Mouse (Mus musculus): ENCODE measurements around the gene Spg21. TPM values are rescaled to one million over a fixed set of nuclear protein-coding genes. Genes with fewer than 3 reads are reported as not detected.

Spg21 gene
- polyA plus RNA-seq, 1 experiment from 2014 or later: 93.8 TPM

- no peaks in the 10 kb centered on the region for H3K36me3 ChIP-seq (replicated peaks)
- no peak overlapping the region for H3K4me3 ChIP-seq
- no peak for DNase-seq (ENCODE audit: extremely low spot score, low spot score)
- H3K4me1 ChIP-seq: no peaks in the 10 kb centered on the region
- 54% methylated on average over 8 of the region's 8 CpGs for WGBS
- no peak overlapping the region for H3K27ac ChIP-seq
- H3K9me3 ChIP-seq: no peaks in the 10 kb centered on the region; the same call in 1 of the 2 replicates
- H3K27me3 ChIP-seq (ENCODE audit: poor library complexity, severe bottlenecking): no peaks in the 10 kb centered on the region
Measured at GRCm38 (mm10) chr9:65529659-65530058, 68.9 kb downstream of the Spg21 start.

- Histone ChIP-seq H3K27me3 (ENCODE audit: poor library complexity, severe bottlenecking) (no peaks in the 10 kb centered on the region), H3K36me3 (replicated peaks) (no peaks in the 10 kb centered on the region), H3K9me3 (no peaks in the 10 kb centered on the region; the same call in 1 of the 2 replicates), H3K27ac (peak overlapping the region; percentile 40; the same call in 1 of the 2 replicates), H3K4me1 (no peaks in the 10 kb centered on the region), H3K4me3 (no peak overlapping the region)
- 83% methylated on average over 5 of the region's 5 CpGs for WGBS
- DNase-seq (ENCODE audit: extremely low spot score, low spot score): no peak
Measured at GRCm38 (mm10) chr9:65531283-65531682, 70.5 kb downstream of the Spg21 start.

GRCm38 (mm10) chr9:65532986-65533385 lies 72.2 kb downstream of the Spg21 start:
- 91% methylated on average over 8 of the region's 8 CpGs for WGBS
- H3K9me3 ChIP-seq: no peaks in the 10 kb centered on the region; the same call in 1 of the 2 replicates
- H3K4me3 ChIP-seq: no peak overlapping the region
- H3K27me3 ChIP-seq (ENCODE audit: poor library complexity, severe bottlenecking): no peaks in the 10 kb centered on the region
- DNase-seq (ENCODE audit: extremely low spot score, low spot score): no peak
- H3K27ac ChIP-seq: no peak overlapping the region
- H3K36me3 ChIP-seq (replicated peaks): no peaks in the 10 kb centered on the region
- H3K4me1 ChIP-seq: no peaks in the 10 kb centered on the region

DNA sequence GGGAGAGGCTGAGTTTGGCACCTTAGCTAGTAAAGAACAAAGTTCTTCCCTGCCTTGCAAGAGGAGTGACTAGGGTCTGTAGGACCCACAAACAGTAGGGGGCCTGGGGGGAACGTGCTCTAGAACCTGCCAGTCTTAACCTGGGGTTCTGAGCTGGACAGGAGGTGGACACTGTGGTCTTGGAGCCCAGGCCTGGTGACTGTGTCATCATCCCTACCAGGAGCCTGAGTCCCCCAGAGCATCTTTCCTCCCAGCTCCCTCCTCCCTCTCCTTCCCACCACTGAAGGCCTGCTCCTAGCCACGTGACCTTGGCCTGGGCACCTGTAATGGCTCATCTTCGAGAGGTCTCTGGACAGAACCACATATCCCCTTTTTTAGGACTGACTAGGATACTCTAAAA lies 73.4 kb downstream of the Spg21 start:
- Histone ChIP-seq H3K36me3 (replicated peaks) (no peaks in the 10 kb centered on the region), H3K4me1 (no peaks in the 10 kb centered on the region), H3K9me3 (no peaks in the 10 kb centered on the region; the same call in 1 of the 2 replicates), H3K27me3 (ENCODE audit: poor library complexity, severe bottlenecking) (no peaks in the 10 kb centered on the region), H3K27ac (no peak overlapping the region), H3K4me3 (no peak overlapping the region)
- DNase-seq (ENCODE audit: extremely low spot score, low spot score): no peak
- WGBS: 76% methylated on average over 3 of the region's 3 CpGs

DNA sequence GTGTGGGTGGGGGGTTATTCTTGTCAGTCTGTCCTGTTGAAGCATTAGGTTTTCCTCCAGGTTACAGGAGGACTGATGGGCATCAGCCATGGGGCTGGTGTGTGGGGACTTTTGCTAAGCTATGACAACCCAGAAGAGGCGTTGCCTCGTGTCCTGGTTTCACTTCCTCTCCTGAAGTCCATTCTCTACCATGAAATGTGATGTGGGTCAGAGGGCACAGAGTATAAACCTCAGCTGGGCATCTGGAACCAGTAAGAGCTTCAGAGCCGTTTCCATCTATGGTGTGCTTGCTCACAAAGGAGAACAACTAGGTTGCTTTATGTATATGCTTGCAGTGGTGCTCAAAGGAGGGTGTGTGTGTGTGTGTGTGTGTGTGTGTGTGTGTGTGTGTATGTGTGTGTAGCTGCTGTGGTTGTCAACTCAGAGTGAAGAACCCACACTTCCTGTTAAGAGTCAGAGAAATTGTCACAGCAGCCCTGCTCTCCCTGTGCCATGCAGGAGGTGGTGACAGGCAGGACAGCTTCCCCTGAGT lies 74.5 kb downstream of the Spg21 start:
- H3K4me1 ChIP-seq: no peaks in the 10 kb centered on the region
- no peak for DNase-seq (ENCODE audit: extremely low spot score, low spot score)
- no peaks in the 10 kb centered on the region; the same call in 1 of the 2 replicates for H3K9me3 ChIP-seq
- no peaks in the 10 kb centered on the region for H3K27me3 ChIP-seq (ENCODE audit: poor library complexity, severe bottlenecking)
- no peak overlapping the region for H3K27ac ChIP-seq
- WGBS: 82% methylated on average over 3 of the region's 3 CpGs
- H3K4me3 ChIP-seq: no peak overlapping the region
- no peaks in the 10 kb centered on the region for H3K36me3 ChIP-seq (replicated peaks)

- DNase-seq (ENCODE audit: extremely low spot score, low spot score): no peak
- no peaks in the 10 kb centered on the region; the same call in 1 of the 2 replicates for H3K9me3 ChIP-seq
- H3K27me3 ChIP-seq (ENCODE audit: poor library complexity, severe bottlenecking): no peaks in the 10 kb centered on the region
- H3K36me3 ChIP-seq (replicated peaks): no peaks in the 10 kb centered on the region
- H3K4me1 ChIP-seq: no peaks in the 10 kb centered on the region
- H3K27ac ChIP-seq: no peak overlapping the region
- 84% methylated on average over 11 of the region's 11 CpGs for WGBS
- H3K4me3 ChIP-seq: no peak overlapping the region
Measured at GRCm38 (mm10) chr9:65535789-65536469, 75.2 kb downstream of the Spg21 start.

DNA sequence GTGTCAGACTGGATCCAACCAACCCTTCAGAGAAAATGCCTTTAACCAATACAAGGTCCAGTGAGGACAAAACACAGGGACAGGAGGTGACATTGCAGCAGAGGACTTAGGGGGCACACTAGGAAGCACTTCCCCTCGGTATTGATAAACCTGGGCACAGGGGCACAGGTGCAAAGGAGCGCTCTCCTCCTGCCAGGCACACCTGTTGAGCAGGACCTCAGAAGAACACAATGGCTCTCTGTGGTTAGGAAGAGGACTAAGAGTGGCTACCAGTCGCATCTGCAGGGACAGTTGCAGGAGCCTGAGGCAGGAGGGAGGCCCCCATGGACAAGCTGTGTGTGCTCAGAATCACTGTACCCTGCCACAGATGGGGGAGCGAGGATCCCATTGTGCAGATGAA lies 75.7 kb downstream of the Spg21 start:
- 82% methylated on average over 4 of the region's 4 CpGs for whole genome bisulfite sequencing
- DNase-seq (ENCODE audit: extremely low spot score, low spot score): no peak
- no peak overlapping the region for H3K4me3 ChIP-seq
- H3K9me3 ChIP-seq: no peaks in the 10 kb centered on the region; the same call in 1 of the 2 replicates
- peaks cover under 1% of the 10 kb centered on the region for H3K4me1 ChIP-seq
- H3K36me3 ChIP-seq (replicated peaks): no peaks in the 10 kb centered on the region
- no peaks in the 10 kb centered on the region for H3K27me3 ChIP-seq (ENCODE audit: poor library complexity, severe bottlenecking)
- H3K27ac ChIP-seq: no peak overlapping the region

Other genes with a start within 250 kb of the Spg21 start
- gene Cilp, start 195.8 kb upstream of the Spg21 start, polyA plus RNA-seq (2016; fragmentation: Nextera tagmentation; extraction: Ambion mirVana): 0.14 TPM in 1 of 2 replicates, not detected in the other
- gene Clpx, start 166.7 kb upstream of the Spg21 start, polyA plus RNA-seq (2016; fragmentation: Nextera tagmentation; extraction: Ambion mirVana): 42.6 and 46.7 TPM in 2 replicates
- 8.2 and 9.3 TPM in 2 replicates for gene Pdcd7, start 114.8 kb upstream of the Spg21 start, polyA plus RNA-seq (2016; fragmentation: Nextera tagmentation; extraction: Ambion mirVana)
- gene Ubap1l, start 99.9 kb upstream of the Spg21 start, polyA plus RNA-seq (2016; fragmentation: Nextera tagmentation; extraction: Ambion mirVana): 0.42 and 0.65 TPM in 2 replicates
- 0.66 and 0.85 TPM in 2 replicates for gene Kbtbd13, start 69.3 kb upstream of the Spg21 start, polyA plus RNA-seq (2016; fragmentation: Nextera tagmentation; extraction: Ambion mirVana)
- gene Rasl12, start 62.4 kb upstream of the Spg21 start, polyA plus RNA-seq (2016; fragmentation: Nextera tagmentation; extraction: Ambion mirVana): 6.3 and 7.2 TPM in 2 replicates
- not detected in 2 replicates for gene Slc51b, start 38.0 kb upstream of the Spg21 start, polyA plus RNA-seq (2016; fragmentation: Nextera tagmentation; extraction: Ambion mirVana)
- 20.5 and 21.5 TPM in 2 replicates for gene Mtfmt, start 25.2 kb upstream of the Spg21 start, polyA plus RNA-seq (2016; fragmentation: Nextera tagmentation; extraction: Ambion mirVana)
- not detected in 2 replicates for gene Ankdd1a, start 59.2 kb downstream of the Spg21 start, polyA plus RNA-seq (2016; fragmentation: Nextera tagmentation; extraction: Ambion mirVana)
- 11.1 and 11.9 TPM in 2 replicates for gene Plekho2, start 119.1 kb downstream of the Spg21 start, polyA plus RNA-seq (2016; fragmentation: Nextera tagmentation; extraction: Ambion mirVana)
- 30.9 and 31.9 TPM in 2 replicates for gene Pif1, start 126.2 kb downstream of the Spg21 start, polyA plus RNA-seq (2016; fragmentation: Nextera tagmentation; extraction: Ambion mirVana)
- gene Rbpms2, start 168.7 kb downstream of the Spg21 start, polyA plus RNA-seq (2016; fragmentation: Nextera tagmentation; extraction: Ambion mirVana): 24.2 and 24.7 TPM in 2 replicates
- 204 and 217 TPM in 2 replicates for gene Oaz2, start 207.1 kb downstream of the Spg21 start, polyA plus RNA-seq (2016; fragmentation: Nextera tagmentation; extraction: Ambion mirVana)